Mouse (Mus musculus): ENCODE results near the gene Bcl7a.

DNA sequence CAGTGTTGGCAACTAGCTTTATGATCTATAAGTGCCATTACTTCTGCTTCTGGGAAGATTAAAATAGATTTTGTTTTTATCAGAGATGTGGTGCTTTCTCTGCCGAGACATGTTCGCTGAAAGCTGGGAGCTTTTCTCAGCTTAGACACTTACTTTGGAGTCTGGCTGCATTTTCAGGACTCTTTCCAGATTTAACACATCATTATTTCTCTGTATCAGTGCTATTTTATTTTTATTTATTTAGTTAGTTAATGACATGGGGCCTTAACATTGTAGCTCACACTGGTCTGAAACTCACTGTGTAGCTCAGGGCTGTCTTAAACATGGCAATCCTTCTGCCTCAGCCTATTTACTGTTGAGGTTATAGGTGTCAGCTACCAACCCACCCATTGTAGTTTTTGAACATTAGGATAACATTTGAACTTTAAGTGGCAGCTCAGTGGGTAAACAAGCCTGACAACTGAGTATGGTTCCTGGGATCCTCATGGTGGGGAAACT, 70.3 kb downstream of the Bcl7a start:
- TF ChIP-seq CTCF (IDR thresholded peaks at IDR 0.05; ENCODE audit: low read depth, low read length) (no peak), POLR2AphosphoS5 (IDR thresholded peaks at IDR 0.05; ENCODE audit: insufficient replicate concordance, low read depth, low read length) (no peak), GATA2 (IDR thresholded peaks at IDR 0.05; ENCODE audit: borderline replicate concordance, low read depth, low read length) (no peak), GATA1 (IDR thresholded peaks at IDR 0.05; ENCODE audit: borderline replicate concordance, low read length) (no peak), TAL1 (conservative IDR thresholded peaks at IDR 0.05; ENCODE audit: low read depth, low read length) (no peak)
